Mouse (Mus musculus) gastrocnemius, postnatal 25 days (tissue): Measurements from ENCODE around the gene Ahcyl2. TPM values are rescaled to one million over a fixed set of nuclear protein-coding genes. Genes with fewer than 3 reads are reported as not detected.

Source experiments
- total RNA-seq, 2 experiments: library from RNA; stranded (reverse); gene quantifications; 1 replicate in 1 of 2; 2 replicates in 1 of 2; pipeline ENCODE4 v1.2.3; 2021

The Ahcyl2 gene
- total RNA-seq, 2 experiments from 2014 or later: 16.0 to 19.0 TPM

Other genes starting within 250 kb of the Ahcyl2 start
- 1 to 10 TPM; 1.4 to 8.5 TPM for gene Irf5, start 241.4 kb upstream of the Ahcyl2 start, total RNA-seq
- gene Tnpo3, start 158.1 kb upstream of the Ahcyl2 start, total RNA-seq: 10 to 100 TPM; 28.5 to 30.8 TPM
- gene Tspan33, start 73.8 kb upstream of the Ahcyl2 start, total RNA-seq: 1 to 10 TPM; 2.8 to 3.1 TPM
- gene Smo, start 32.5 kb upstream of the Ahcyl2 start, total RNA-seq: 1 to 10 TPM; 5.5 to 5.9 TPM
- gene Strip2, start 149.0 kb downstream of the Ahcyl2 start, total RNA-seq: under 1 TPM; 0.94 to 1.00 TPM